Mouse (Mus musculus) MEL-GATA-1-ER (cell line): ENCODE measurements around the gene Ift88.
"Not testable (repeated sequence)": the region's sequence is repeated elsewhere in the genome, so short reads cannot be mapped to it uniquely, and the experiment has no call there.

Experiments
- DNase-seq: peaks from one replicate; pipeline ENCODE4 v3.0.0-alpha.2; 2012; ENCODE audit warnings: low read depth; ENCODE audit errors: extremely low read depth

The Ift88 gene

DNA sequence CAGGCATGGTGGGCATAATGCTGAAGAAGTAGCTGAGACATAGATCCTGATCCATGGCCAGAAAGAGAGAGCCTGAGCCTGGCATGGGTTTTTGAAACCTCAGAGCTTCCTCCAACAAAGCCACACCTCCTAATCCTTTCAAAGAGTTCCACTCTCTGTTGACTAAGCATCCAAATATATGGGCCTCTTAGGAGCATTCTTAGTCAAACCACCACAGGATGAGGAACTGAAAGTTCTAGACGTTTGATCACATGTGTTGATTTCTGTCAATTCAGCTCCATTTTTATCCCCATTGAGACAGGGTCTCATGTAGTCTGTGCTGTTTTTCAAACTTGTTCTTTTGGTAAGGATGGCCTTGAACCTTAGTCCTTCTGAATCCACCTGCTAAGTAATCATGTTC lies 28.7 kb downstream of the Ift88 start:
- DNase-seq: no peak

DNA sequence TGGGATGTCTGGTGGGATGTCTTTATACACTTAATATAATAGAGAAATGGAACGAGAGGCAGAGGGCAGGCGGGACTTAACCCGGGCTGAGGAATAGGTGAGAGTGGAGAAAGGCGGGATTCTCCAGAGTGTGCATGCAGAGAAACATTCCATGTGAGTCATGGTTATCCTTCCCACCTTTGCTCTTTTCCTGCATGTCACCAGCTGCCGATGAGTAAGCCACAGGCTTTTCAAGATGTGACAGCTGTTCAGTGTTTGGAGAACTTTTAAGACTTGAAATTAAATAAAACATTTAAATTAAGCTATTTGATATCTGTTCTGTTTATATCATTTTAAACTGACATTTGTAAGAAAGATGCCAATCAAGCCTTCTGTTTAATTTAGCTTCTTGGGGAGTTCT lies 36.0 kb downstream of the Ift88 start:
- no peak for DNase-seq

DNA sequence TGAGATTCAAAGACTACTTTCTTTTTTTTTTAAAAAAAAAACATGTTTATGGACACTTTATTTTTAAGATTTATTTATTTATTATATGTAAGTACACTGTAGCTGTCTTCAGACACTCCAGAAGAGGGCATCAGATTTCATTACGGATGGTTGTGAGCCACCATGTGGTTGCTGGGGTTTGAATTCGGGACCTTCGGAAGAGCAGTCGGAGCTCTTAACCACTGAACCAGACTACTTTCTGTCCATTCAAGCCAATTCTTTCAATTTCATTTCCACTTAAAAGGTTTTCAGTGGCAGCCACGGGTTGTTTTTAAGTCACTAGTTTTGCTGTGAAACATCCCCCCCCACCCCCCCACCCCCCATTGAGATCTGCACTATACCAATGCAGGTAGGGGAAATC lies 36.5 kb downstream of the Ift88 start:
- not testable (repeated sequence) for DNase-seq

DNA sequence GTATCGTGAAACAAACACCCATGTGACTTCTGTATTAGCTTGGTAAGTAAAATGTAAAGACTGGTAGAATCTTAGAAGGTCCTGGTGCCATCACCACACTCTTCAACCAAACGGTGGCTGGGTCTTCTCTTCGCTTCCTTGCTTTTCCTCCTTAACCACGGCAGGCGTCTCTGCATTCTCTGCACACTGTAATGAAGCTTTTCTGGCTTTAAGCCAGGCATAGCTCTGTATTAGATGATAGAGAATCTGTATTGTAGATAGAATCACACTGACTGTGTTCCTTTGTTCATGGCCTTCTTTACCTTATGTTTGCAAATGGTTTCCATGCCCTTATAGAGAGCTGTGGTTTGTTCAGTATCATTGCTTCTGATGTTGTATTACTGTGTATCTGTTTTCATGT lies 39.0 kb downstream of the Ift88 start:
- DNase-seq: no peak

DNA sequence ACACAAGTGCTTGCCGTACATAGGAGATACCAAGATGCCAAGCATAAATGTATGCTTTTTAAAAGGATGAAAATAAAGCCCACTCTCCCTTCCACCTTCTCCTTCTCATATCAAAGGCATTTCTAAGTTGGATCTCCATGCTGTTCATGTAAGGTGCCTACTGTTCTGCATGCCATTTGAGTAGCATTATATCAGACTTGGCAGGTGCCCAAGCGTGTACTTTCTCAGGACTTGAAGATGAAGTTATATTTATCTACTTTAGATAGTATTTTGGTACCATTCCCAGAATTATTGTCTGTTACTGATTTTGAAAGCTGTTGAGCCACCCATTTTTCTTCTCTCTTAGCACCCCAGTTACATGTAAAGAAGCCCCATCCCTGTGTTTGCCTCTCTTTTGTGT lies 51.2 kb downstream of the Ift88 start:
- no peak for DNase-seq

DNA sequence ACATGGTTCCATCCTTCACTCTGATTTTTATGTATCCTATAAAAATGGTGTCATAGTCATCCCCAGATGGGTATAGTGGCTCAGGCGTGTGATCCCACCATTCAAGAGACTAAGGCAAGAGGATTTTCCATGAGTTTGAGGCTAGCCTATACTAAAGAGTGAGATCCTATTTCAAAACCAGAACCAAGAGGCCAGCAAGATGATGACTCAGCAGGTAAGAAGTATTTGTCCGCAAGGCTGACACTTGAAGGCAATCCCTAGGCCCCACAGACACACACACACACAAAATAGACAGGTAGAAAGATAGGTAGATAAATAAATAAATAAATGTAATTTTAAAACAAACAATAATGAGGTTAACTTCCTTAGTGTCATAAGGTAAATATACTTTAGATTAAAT lies 58.4 kb downstream of the Ift88 start:
- no peak for DNase-seq

DNA sequence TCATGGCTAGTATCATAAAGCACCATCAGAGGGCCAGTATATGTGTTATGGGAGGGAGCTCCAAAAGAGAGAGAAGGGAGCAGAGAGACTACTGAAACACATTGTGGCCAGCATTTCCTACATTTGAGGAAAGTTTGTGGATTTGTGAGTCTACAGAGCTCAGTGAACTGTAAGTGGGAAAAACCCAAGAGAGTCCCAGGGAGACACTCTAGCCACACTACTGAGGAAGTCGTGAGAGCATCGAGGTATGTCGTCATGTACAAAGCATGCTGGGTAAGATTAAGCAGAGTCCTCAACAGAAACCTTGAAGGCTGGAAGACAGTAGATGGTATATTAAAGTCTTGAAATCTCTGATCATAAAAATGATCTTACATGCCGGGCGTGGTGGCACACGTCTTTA lies 60.3 kb downstream of the Ift88 start:
- DNase-seq: no peak

DNA sequence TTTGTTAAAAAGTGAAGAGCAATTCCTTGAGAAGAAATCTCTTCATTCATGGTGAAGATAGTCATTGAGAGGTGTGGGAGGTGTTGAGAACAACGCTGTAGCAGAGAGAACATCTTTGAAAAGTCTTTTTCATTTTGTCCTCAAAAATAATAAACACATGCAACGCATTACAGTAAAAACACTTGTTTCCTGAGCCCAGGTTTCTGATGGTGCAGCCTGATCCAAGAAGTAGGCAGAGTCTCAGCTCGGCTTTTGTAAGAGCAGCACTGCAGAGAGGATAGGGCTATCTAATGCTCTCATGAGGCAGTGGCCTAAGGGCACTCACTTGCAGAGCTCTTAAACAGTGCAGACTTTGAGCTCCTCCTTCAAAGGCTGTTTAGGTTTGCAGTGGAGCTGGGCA lies 65.8 kb downstream of the Ift88 start:
- no peak for DNase-seq

DNA sequence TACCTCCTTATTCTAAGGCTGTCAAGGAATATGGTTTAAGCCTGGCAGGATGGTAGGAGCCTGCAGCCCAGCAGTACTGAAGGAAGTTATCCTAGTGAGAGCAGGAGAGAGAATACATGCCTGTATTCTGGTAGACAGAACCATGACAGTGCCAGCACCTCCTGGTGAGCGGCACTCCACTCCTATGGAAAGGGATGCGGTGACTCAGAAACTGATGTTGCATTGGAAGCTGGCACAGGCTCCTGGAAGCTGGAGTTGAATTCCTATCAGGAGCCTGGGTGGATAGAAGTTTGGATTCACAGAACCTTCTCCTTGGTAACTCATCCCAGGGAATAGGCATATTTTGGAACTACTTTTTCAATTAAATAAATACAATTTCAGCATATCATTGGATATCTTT lies 70.0 kb downstream of the Ift88 start:
- no peak for DNase-seq

DNA sequence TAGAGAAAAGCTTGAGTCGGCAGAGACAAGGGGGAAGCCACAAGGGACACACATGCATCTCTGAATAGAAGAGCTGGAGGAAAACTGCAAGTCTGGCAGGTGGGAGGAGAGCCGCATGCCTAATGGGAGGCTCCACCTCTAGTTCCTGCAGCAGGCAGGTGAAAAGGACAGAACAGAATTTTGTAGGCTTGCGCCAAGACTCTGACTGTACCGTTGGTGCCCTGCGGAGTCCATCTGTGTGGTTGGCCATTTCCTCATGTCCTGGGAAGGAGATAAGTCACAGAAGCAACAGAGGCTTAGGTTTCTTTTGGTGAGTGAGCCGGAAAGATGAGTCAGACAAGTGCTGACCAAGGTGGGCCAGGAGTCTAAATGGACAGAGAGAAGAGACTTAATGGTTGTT lies 79.9 kb downstream of the Ift88 start:
- DNase-seq: no peak

DNA sequence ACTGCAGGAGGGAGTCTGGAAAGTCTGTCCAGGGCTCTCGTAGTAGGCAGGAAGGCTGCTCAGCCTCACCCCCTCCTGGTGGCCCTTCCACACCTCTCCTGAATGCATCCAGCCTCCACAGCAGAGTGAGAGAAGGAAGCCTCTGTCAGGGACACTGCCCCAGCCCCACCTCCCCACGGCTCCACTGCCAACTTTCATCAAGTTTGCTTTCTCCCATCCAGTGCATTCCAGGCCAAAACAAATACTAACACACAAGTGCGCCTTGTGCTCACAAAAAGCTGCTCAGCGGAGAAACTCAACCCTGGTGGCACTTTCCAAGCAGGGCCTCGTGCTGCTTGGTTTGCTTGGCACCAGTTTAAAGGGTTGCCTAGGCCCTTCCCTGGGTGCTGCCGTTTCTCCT lies 85.7 kb downstream of the Ift88 start:
- no peak for DNase-seq

DNA sequence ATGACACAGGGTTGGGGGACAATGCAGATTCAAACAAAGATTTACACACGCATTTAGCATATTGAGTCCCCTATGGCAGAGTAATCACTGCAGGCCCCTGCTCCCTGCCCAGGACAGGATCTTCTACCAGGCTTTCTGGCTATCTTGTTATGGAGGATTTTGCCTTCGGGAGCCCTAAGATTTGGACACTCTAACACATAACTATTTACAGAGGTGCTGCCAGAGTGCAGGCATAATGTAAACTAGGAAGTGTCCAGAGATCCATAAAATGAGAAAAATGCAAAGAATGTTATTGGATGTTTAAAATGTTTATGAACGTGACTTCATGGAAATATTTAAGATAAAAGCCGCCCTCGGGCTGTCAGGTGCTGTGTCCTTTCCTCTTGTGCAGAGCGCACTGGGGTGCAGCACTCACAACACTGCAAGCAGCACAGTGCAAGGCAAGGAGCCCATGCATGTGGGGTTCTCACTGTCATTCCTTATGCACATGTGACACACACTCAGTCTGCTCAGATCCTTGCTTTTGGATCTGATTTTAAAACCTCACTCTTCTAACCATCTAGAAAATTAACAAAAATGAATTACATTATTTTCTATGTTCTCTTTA lies 91.4 kb downstream of the Ift88 start:
- no peak for DNase-seq

DNA sequence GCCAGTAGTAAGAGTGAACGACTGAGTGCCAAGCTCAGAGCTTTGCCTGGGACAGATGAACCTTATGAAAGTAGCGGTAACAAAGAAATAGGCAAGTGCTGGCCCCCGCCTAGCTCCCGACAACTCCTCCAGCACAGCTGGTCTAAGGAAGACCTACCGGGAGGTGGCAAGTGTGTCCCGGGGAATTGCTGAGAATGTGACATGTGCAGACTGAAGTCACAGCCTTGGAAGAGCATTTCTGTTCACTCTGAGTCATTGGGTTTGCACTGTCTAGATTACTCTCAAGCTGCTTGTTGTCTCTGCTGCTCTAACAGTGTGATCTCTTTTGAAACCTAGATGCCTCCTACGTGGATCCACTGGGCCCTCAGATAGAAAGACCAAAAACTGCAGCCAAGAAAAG lies 93.1 kb downstream of the Ift88 start:
- DNase-seq: no peak

DNA sequence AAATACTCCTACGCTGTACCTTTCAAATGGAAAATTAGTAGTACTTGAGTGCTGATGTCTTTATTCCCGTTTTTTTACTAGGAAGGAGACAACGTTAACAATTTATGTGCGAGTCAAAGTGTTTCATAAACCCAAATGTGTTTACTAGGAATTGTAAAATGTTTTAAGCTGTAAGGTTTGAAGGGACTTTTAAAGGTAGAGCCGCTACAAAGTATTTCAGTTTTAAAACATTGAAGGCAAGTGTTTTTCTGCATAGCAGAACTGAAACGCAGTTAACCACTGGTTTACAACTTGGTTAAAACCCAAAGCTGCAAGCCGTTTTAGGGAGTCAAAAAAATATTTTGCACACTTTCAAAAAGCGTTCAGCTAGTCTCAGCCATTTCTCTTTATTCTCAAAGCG lies 99.9 kb downstream of the Ift88 start:
- no peak for DNase-seq

DNA sequence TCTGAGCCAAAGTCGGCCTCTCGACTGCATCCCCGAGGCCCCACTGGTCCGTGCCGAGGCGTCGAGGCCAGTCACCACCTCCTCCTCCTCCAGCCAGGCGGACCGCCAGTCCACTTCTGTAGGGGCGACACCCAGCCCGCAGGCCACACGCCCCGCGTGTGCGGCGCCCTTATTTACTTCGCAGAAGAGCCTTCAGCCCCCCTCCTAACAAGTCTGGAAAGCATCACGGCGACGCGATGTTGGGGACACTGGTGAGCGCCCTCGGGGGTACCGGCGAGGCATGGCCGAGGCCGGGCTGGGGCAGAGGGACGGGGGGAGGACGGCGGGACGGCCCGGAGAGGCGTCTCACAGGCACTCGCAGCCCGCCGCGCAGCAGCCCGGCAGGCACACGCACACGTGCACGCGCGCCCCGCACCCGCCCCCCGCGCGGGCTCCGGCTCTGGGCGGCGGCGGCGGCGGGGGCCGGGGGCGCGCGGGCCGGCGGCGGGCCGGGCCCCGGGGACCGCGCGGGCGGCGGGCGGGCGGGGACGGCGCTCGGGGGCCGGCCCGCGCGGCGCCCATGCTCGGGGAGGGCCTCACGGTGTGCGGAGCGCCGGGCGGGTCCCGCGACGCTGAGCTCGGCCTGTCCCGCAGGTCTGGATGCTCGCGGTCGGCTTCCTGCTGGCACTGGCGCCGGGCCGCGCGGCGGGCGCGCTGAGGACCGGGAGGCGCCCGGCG lies 101.0 kb downstream of the Ift88 start, which contains the start of gene Il17d:
TSS of gene Il17d (plus strand) at position 107 of the 717 bp plus-strand sequence.
- no peak for DNase-seq

DNA sequence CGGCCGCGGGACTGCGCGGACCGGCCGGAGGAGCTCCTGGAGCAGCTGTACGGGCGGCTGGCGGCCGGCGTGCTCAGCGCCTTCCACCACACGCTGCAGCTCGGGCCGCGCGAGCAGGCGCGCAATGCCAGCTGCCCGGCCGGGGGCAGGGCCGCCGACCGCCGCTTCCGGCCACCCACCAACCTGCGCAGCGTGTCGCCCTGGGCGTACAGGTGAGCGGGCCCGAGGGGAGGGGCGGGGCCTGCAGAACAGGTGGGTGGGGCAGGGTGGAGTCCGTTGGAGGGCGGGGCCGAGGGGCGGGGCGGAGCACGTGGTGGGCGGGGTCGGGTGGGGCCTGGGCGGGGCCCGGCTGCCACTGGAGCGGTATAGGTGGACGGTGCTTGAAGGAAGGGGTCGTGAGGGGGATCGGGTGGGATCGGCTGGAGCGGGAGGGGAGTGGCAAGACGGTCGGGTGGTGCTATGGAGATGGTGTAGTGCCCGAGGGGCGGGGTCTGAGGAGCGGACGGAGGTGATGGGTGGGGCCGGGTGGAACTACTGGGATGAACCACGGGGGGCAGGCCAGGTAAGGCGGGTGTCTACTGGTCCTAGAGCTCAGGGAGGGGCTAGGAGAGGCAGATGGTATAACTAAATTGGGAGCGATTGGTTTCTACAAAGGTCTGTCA lies 101.7 kb downstream of the Ift88 start:
- no peak for DNase-seq

DNA sequence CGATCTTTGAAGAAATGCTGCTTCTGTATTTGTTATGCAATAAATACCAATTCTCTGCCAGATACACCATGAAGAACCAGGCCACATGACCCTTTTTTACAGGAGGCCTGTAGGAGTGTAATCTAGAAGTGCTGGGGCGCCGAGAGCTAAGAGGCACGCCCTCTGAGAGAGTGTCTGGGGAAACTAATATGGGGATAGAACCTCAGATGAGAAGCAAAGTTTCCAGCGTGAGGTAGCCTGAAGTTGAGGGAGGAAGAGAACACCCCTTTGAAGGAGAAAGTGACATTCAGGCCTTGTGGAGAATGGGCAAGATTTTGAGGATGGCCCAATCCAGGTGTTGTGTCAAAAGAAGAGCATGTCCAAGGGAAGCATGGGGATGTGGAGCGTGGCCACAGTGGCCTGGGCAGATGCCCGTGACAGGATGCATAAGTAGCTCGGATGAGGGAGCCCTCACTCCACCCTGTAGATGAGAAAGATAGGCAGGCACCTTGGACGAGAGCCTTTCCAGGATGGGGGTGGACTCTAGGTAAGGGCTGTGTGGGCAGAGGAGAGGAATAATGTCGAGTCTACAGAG lies 102.3 kb downstream of the Ift88 start:
- no peak for DNase-seq

DNA sequence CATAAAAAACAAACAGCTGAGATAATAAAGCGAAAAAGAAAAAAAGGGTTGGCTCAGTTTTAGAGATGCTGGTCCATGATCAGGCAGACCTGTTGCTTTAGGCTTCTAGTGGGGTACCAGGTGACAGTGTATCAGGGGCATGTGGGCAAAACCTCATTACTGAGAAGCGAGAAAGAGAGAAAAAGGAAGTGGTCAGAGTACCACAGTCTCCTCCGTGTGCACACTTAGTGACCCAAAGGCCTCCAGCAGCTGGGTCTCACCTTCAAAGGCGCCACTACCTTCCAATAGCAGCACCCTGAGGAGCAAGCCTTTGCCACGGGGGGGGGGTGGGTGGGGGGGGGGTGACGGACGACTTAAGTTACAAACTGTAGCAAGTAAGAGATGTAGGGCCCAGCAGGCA lies 103.3 kb downstream of the Ift88 start:
- no peak for DNase-seq

DNA sequence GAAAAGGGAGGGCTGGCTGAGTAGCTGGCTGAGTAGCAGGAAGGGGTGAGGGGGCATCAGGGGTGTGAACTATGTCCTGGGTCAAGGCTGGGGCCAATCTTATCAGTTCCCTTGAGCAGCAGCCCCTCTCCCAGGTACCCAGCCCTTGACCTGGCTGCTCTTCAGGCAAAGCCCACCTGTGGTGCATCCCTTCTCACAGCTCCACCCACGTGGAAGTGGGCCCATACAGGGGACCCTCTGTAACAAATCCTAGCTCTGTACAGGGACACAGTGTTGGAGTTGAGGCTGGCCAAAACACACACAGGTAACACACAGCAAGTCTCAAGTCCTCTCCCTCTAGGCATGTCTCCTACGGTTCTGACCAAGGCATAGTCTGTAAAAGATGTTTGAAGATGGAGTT lies 103.7 kb downstream of the Ift88 start:
- DNase-seq: no peak

DNA sequence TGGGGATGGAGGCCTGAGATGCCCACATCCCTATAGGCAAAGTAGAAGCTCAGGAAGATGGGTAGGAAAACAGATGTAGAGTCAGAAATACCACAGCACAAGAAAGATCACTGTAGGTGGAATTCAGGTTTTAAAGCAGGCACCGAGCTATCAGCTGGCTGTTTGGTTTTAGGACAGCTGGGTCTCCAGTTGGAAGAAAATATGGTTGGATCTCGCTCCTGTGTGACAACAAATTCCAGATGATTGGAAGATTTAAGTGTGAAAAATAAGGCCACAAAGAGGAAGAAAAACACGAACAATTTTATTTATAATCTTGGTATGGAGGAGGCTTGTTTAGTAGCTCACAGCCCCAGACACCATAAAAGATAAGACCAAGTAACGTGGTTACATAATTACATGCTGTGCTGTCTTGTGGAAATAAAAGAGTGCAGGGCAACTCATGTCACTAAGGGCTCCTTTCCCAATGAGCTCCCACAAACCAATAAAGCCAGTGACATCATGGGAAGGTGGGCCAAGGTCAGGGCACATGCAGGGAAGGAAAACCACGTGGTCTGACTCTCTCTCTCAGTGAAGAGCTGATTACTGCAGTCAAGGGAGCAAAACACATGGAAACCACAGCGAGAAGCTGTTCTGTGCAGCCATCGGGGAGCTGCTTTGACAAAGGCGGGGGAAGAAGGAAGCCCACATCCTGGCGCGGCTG lies 105.4 kb downstream of the Ift88 start:
- no peak for DNase-seq

DNA sequence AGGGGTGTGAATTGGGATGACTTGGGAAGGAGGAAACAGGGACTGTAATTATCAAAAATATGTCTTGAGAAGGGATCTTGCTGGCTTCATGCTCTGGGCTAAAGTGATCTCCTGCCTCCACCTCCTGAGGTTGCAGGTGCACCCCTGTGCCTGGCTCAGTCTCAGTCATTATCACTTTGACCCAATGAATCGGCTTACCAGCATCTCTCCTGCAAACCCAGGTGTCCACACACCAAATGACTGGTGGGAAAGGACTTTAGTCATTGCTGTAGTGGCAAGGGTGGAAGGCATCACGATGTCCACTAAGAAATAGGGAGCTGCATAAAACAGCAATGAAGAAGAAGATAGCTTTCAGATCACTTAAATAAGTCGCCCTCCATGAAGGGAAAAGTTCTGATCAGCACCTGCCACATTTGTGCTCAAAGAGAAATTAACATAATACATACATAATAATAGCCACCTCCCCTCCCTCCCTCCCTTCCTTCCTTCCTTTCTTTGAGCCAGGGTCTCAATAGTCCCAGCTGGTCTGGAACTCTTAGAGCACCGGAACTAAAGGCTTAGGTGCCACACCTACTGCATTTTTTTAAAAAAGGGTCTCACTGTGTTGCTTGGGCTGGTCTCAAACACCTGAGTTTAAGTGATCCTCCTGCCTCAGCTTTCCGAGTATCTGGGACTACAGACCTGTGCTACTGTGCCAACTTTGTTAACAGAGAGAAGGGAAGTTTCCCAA lies 106.1 kb downstream of the Ift88 start:
- DNase-seq: no peak
